Mouse (Mus musculus) MEL-GATA-1-ER (cell line): ENCODE data around the gene Chrne.

ENCODE experiments used
- DNase-seq: peaks from one replicate; pipeline ENCODE4 v3.0.0-alpha.2; 2012; ENCODE audit warnings: low read depth; ENCODE audit errors: extremely low read depth

Chrne gene

DNA sequence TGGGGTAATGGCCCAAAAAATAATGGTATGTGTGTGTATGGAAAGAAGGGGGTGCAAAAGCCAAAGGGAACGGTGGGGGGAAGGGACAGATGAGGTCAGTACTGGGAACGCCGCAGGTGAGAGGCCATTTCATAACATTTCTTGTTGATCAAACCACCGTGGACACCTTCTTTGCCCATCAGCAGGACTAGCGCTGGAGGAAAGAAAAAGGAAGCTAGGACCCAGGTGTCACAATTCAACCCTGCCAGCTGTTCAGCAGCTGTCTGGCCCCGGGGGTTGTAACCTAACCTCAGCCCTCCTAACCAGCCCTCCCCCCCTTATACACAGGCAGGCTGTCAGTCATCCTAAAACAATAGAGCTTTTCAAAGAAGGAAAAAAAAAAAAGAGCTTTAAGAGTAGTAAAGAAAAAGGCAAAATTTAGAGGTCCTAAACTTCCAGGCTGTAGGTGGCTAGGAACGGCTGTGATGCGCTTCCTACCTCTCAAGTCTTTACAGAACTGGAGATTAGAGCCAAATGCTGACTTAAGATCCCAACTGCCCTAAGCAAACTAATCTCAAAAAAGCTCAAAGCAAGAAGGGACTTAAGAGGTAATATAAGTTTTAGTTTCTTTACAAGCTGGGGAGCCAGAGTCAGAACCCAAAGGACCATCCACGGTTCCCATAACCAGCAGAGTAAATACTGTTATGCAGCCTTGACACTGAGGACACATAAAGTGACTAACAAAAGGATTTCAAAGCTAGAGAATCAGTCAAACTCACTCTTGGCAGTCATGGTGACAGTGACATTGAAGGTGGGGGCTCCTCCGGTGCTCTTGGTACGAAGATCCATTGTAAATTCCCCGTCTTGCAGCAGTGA lies 33.2 kb upstream of the Chrne start:
- no peak for DNase-seq

DNA sequence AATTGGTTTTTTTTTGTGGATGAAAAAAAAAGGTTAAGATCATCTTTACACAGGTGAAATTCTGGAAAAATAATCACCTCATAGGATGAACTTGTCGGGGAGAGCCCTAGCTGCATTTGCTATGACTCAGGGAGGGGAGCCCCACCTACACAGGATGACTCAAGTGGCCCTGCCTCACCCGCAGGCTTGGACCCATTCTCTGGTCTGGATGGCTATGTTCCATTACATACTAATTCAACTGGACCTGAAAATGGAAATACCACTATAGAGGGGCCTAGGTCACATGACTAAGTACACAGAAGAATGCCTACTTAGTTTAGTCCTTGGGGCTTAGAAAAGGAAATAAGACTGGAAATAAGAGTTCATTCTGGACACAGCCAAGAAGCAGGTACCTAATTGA lies 32.4 kb upstream of the Chrne start:
- no peak for DNase-seq

DNA sequence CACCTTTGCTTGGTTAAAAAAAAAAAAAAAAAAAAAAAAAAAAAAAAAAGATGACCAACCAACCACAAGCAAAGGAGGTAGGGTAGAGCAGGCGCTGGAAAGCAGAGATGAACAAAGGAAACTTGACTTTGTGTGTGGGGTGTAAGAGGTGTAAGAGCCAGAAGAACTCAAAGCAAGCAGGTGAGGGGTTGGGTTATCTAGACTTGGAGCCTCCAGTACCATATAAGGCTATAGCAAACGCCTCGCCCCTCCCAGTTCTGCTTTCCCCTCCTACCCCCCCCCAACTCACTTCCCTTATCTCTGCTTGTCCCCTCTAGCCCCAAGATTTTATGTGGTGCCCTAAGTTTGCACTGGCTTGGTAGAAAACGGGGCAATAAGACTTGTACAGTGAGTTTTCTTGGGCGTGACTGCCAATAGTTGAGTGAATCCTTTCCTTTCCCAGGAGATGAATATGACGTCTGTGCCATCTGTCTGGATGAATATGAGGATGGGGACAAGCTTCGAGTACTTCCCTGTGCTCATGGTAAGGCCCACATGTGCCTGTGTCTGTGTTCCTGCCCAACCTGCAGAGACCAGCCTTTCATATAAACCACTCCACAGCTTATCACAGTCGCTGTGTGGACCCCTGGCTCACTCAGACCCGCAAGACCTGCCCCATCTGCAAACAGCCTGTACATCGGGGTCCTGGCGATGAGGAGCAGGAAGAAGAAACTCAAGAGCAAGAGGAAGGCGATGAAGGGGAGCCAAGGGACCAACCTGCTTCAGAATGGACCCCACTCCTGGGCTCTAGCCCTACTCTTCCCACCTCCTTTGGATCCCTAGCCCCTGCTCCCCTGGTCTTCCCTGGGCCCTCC lies 31.5 kb upstream of the Chrne start:
- peak; percentile 88 for DNase-seq

DNA sequence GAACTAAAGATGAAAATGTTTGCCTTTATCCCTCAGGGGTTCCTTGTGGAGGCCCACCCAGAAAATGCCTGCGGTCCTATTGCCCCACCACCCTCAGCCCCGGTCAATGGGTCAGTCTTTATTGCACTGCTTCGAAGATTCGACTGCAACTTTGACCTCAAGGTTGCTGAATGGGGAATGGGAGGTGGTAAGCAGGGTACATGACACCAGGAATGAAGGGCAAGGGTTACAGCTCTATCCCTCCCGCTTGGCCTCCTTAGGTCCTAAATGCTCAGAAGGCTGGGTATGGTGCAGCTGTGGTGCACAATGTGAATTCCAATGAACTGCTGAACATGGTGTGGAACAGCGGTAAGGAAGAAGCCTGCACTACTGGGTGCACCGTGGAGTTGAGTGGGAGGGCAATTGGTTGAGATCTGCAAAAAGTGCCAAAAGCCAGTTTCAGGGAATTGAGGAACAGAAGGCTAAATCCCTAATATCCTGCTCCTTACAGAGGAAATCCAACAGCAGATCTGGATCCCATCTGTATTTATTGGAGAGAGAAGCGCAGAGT lies 30.2 kb upstream of the Chrne start:
- DNase-seq: no peak

DNA sequence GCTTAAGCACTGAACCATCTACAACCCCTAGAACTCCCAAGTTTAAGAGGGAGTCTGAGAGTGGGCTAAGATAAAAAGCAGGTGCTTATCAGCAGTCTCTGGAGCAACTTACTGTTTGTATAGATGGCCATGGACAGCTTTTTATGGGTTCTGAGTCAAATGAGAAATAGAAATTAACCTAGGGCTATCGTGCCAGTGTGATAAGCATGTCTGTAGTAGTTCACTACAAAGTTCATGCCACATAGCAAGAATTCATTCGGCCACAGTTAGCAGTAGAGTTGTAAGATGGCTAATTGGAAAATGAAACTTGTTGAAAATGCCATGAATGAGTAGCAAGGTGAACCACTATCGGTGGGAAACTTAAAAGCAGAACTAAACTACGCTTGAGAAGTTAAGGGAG lies 29.5 kb upstream of the Chrne start:
- peak; percentile 62 for DNase-seq

DNA sequence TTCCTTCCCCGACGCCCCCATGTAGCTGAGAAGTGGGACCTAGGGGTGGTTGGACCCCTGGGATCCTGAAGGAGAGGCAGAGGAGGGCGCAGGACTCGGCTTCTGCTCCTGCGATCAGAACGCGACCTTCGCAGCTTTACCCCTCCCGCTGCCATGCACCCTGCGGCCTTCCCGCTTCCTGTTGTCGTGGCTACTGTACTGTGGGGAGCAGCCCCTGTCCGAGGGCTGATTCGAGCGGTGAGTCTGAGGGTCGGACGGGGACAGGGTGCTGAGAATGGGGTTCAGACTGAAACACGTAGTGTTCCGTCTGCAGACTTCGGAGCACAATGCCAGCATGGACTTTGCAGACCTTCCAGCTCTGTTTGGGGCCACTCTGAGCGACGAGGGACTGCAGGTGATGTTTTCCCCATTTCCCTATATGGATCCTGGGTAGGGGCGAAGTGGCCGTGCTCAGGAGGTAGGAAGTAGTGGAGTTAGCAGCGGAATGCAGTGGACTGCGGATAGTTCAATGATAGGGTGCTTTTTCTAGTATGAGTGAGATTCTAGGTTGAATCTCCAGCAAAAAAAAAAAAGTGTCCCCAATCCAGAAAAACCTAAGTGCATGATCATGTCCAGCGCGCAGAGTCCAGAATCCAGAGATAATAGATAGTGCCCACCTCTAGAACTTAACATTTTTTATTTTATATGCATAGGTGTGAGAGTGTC lies 28.9 kb upstream of the Chrne start:
- no peak for DNase-seq

DNA sequence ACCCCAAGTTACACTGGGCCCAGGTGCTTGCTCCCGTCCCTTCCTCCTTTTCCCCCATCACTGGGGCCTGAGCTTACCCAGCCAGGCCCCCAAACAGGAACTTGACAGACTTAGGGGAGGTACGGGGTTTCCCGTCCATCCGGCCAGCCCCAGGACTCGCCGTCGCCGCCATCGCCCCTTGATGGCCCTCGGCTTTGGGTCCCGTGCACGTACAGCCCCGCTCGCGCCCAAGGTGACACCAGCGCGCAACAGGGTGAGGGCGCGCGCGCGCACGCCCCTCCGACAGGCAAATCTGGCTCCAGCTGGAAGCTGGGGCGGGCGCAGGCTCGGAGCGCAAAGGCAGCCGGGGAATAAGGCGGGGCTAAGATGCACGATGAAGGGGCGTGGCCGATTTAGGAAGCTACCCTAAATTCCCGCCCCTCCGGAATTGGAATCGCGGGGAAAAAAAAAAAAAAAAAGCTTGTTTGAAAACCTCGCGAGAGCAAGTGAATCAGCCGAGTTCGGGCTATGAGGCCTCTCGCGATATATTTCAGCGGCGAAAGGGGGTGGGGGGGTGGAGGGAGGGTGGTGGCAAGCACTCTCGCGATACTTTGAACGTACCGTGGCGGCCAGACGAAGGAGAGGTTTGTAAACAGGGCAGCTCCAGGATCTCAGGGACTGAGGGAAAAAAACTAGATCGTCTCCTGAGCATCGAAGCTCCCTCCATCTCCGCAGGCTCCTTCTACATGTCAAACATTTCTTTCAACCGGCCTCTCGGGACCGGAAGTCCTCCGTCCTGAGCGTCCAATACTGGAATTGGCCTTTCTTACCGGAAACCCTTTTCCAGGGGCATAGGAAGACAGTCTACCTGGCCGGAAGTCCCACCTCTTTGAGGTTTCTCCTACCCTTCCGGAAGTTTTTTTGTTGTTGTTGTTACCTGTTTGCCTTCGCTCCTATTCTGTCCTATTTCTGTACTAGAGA lies 28.0 kb upstream of the Chrne start, which contains the start of the genes Rnf167 and Slc25a11:
TSS of gene Rnf167 (plus strand) at position 545 of the 960 bp plus-strand sequence.
TSS of gene Slc25a11 (minus strand) at position 789 of the 960 bp plus-strand sequence.
- DNase-seq: peak; percentile 94

DNA sequence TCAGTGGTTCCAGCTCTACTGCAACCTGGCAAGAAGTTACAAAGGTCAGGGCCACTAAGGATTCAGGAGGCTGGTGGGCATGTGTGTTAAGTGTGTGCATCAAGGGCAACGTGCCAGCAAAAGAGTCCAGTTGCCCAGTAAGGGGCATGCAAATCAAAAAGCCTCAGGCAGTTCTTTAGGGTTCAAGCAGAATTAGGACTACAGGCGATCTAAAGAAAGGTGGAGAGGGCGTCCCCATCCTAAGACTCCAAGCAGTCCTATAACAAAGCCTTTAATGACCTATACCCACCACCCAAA lies 27.2 kb upstream of the Chrne start:
- DNase-seq: no peak

DNA sequence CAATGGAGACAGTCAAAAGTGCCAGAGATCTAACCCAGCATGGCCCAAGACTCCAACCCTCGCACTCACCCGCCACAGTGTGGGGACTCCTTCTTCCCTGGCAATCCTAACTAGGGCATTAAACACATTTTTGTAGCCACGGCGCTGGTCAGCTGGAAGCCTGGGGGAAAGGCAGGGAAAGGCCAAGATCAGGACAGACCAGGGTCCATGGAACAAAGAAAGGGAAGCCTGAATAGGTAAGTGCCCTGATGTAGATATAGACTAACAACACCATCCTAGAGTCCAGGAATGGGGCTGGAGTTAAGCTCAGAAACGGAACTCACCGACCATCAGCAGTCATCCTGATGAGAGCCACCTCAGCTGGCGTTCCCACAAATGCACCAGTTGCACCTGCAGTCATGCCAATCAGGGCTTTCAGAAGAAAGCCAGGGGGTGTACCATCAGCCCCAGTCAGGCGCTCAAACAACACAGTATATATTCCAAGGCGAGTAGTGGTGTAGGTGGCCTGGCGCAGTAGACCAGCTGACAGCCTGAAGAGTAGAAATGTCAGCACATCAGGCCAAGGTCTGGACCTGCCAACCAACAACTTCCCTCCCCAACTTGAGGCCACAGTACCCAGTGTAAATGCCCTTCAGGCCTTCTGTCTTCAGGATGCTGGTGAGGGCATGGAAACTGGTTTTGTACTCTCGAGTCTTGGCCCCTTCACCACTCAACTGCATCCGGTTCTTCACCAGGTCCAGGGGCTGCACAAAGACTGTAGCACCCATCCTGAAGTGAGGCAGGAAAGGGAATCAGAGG lies 26.6 kb upstream of the Chrne start:
- no peak for DNase-seq

DNA sequence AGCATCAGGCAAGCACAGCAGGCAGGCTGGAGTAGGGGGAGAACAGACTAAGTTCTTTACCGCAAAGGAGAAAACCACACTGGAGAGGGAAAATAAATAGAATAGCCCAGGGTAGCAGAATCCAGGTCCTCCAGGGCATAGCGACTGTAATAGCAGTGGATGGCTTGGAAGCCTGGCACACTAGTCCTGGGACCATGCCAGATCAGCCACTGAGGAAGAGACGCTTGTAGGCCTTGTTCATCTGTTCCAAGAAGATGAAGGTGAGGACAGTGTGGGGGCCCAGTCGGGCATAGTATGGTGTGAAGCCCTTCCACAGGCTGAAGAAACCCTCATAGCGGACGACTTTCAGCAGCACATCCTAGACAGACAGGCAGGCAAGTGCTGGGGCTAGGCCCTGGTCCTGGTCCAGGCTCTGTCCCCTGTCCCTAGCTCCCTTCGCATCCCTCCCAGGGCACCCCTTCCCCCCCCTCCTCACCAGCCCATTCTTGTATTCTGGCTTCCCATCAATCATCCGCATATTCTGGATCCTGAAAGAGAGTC lies 25.6 kb upstream of the Chrne start:
- no peak for DNase-seq

DNA sequence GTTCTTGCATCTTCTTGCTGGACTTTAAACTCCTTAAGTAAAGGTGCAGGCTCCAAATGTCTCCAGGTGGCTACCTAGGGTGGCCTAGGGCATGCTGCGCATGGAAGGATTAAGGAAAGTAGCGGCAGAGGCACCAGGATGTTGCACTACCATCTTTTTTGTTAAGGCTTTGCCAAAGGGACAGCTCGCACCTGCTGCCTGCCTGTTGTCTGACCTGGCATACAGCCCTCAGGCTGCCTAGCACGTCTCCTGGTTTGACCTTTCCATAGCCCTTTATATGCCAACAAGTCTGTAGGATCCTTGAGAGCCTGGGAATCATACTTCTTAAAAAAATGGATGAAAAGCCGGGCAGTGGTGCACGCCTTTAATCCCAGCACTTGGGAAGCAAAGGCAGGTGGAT lies 24.0 kb upstream of the Chrne start:
- DNase-seq: no peak

DNA sequence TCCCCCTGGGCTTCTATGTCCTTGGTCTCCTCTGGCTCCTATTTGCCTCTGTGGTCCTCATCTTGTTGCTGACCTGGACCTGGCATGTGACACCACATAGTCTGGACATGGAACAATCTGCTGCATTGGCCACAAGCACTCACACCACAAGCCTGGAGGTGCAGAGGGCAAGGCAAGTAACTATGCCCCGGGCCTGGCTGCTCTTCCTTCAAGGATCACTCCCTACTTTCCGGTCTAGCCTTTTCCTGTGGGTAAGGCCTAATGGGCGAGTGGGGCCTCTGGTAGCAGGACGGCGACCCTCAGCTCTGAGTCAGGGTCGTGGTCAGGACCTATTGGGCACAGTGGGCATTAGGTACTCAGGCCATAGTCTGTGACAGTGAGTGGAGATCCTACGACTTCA lies 22.2 kb upstream of the Chrne start:
- DNase-seq: no peak

DNA sequence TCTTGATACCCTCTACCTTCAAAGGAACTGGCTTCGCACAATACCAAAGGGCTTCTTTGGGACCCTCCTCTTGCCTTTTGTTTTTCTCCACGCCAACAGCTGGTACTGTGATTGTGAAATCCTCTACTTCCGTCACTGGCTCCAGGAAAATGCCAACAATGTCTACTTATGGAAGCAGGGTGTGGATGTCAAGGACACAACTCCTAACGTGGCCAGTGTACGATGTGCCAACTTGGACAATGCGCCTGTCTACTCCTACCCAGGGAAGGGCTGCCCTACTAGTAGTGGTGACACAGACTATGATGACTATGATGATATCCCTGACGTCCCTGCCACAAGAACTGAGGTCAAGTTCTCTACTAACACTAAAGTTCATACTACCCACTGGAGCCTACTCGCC lies 21.0 kb upstream of the Chrne start:
- no peak for DNase-seq

DNA sequence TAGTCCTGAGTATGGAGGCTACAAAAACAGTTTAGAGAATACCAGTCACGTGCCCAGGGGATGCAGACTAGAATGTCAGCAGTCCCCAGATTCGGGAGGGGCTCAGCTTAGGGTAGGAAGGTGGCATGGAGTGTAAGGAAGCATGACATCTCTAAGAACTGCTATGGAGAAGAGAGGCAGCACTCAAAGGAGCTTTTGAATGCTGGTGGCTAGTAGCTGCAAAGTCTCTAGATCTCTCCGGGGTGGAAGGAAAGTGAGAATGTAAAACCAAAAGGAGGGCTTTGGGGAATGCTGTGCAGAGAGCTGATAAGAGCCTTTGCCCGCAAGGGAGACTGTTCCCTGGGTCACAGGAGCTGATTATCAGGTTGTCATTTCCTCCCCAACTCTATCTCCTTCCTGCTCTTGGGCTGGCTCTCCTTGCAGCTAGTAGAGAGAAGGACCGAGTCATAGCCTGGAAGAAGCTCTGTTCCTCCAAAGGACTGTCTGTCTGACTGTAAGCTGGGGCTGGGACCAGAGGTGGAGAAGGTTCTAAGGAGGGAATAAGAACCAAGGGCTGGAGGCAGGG lies 19.8 kb upstream of the Chrne start, which contains the start of gene Gp1ba:
TSS of gene Gp1ba (plus strand) at position 409 of the 565 bp plus-strand sequence.
- peak; percentile 98 for DNase-seq

DNA sequence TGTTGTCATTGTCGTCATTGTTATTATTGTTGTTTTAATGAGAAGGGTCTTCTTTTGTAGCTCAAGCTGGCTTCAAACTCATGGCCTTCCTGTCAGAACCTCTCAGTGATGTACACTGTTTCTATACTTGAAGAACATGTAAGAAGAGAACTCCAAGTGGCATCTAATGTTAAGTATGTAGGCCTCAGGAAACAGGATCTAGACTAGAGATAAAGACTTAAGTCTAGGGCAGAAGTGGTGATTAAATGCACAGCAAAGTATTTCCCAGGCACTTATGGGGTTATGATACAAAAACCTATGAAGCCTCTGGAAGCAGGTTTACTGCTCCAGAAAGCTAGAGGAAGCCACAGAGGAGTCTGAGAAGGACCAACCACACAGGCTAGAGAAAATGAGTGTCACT lies 19.3 kb upstream of the Chrne start:
- no peak for DNase-seq

DNA sequence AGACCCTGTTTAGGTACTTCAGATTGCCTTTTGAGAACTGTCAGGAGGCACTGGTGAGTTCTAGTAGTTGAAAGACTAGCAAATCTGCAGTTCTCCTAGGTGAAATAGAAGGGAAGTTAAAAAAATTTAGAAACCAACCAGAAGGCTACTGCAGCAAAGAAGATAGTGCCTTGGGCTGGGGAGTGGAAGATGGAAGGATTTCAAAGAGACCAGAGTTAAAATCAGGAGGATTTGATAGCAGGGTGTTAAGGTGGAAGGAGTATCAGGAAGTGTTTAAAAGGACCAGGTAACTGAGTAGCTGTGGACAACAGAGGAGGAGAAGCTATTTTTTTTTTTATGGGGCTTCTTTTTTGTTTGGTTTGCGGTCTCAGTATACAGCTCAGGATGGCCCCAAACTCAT lies 18.7 kb upstream of the Chrne start:
- DNase-seq: no peak

DNA sequence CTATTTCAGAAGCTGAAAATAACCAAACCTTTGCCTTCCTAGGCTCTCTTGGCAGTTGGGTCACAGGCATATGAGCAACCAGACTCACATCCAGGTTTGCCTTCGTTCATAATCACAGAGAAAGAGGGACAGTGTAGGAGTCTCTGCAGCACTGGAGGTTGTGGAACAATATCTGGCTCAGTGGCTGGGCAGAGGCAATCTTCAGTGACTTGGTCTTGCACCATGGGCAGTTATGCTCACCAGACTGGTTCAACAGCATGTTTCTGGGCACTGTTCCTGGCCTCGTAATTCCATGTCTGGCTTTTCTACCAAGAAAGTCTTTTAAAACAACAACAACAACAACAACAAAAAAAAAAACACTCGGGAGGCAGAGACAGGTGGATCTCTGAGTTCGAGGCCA lies 16.6 kb upstream of the Chrne start:
- DNase-seq: no peak

DNA sequence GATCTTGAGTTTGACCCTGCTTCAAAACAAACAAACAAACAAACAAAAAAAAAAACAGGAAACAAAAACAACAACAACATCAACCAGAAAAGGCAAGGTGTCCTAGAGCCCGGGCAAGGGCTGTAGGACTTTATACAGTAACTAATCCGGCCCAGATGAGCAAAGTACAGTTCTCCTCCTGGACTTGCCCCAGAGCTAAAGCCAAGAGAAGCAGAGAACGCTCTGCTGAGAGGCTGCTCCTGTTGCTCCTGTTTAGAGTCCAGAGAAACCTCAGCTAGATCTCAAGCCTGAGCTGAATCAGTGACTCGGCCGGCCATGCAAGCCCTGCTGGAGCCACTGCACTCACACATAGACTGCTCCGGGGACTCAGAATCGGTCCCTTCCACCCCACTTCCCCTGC lies 11.1 kb upstream of the Chrne start:
- no peak for DNase-seq

DNA sequence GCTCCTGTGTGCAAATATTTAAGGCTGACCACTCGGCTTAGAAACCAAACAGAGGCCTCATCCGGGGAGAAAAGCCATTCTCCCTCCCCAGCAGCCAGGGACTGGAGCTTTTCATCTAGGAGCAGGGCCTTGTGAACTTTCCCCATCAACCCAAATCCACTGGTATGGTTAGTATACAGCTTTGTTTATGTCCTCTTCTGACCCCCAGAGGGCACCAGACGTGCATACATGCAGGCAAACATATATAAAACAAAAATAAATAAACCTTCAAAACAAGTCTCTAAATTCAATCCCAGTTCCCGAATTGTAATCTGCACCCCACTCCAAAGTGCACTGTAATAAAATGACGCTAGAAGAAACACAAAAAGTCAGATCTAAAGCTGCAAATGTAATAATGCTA lies 10.5 kb upstream of the Chrne start:
- peak; percentile 65 for DNase-seq
